Mouse (Mus musculus) frontal cortex, adult 2 months (tissue): Measurements from ENCODE around the gene Prss41. TPM values are rescaled to one million over a fixed set of nuclear protein-coding genes. Genes with fewer than 3 reads are reported as not detected.
A peak's percentile ranks its signal among the peaks of the same experiment; 100 is the strongest.
"Not testable (repeated sequence)": the region's sequence is repeated elsewhere in the genome, so short reads cannot be mapped to it uniquely, and the experiment has no call there.

ENCODE experiments used
- DNase-seq, 2 experiments: peaks; one replicate each; pipeline ENCODE4 v3.0.0; 2022; ENCODE audit warnings: low spot score in 1 of 2; ENCODE audit errors: extremely low spot score in 1 of 2
- polyA plus RNA-seq: library from polyadenylated mRNA; depleted of rRNA; stranded (reverse); fragments of >200 nt; gene quantifications from 2 replicates; pipeline ENCODE4 v1.2.3, GENCODE M21; 2012; rRNA removed

The Prss41 gene
- polyA plus RNA-seq, result 0.10 and 0.15 TPM in 2 replicates

GRCm38 (mm10) chr17:23843812-23844273, at the start of gene Prss41, which contains the start of gene Prss32:
Gene Prss41, minus strand, starts transcription at chr17:23844172.
Gene Prss32, plus strand, starts transcription at chr17:23843855.
- DNase-seq, result peak in 1 of 2 experiments; percentile 51

- DNase-seq, result not testable (repeated sequence)
These were observed 36.6 kb upstream of the Prss41 start, which contains the start of the genes Dcpp1 and Dcpp2 for GRCm38 (mm10) chr17:23880576-23880975. Gene Dcpp1, plus strand, starts transcription at chr17:23880876. Gene Dcpp2, plus strand, starts transcription at chr17:23880880.

GRCm38 (mm10) chr17:23877166-23877565, 33.2 kb upstream of the Prss41 start:
- DNase-seq, result peak in 1 of 2 experiments; percentile 3

GRCm38 (mm10) chr17:23876741-23877140, 32.8 kb upstream of the Prss41 start:
- DNase-seq, result peak in 1 of 2 experiments; percentile 34

GRCm38 (mm10) chr17:23873884-23874856, 30.2 kb upstream of the Prss41 start:
- peak in 1 of 2 experiments; percentile 70 for DNase-seq

- DNase-seq, result no peak
These were observed 24.5 kb upstream of the Prss41 start for GRCm38 (mm10) chr17:23868513-23868912.

GRCm38 (mm10) chr17:23867756-23868155, 23.8 kb upstream of the Prss41 start, which contains the start of gene Prss21:
Gene Prss21, plus strand, starts transcription at chr17:23868056.
- DNase-seq, result no peak

GRCm38 (mm10) chr17:23862926-23863325, 19.0 kb upstream of the Prss41 start:
- no peak for DNase-seq

GRCm38 (mm10) chr17:23857913-23858312, 13.9 kb upstream of the Prss41 start:
- no peak for DNase-seq

- no peak for DNase-seq
These were observed 13.2 kb upstream of the Prss41 start for GRCm38 (mm10) chr17:23857193-23857592.

- no peak for DNase-seq
These were observed 10.3 kb upstream of the Prss41 start for GRCm38 (mm10) chr17:23854229-23854765.

- peak in 1 of 2 experiments; percentile 15 for DNase-seq
These were observed 9.3 kb upstream of the Prss41 start for GRCm38 (mm10) chr17:23853292-23853691.

GRCm38 (mm10) chr17:23850853-23851749, 7.1 kb upstream of the Prss41 start:
- peak in 1 of 2 experiments; percentile 75 for DNase-seq

GRCm38 (mm10) chr17:23850028-23850427, 6.1 kb upstream of the Prss41 start:
- DNase-seq, result no peak

GRCm38 (mm10) chr17:23843141-23843811, 696 bp downstream of the Prss41 start:
- no peak for DNase-seq

- DNase-seq, result peak in 1 of 2 experiments; percentile 73
These were observed 2.8 kb downstream of the Prss41 start for GRCm38 (mm10) chr17:23841145-23841544.

- no peak for DNase-seq
These were observed 7.9 kb downstream of the Prss41 start, which contains the start of gene Prss33 for GRCm38 (mm10) chr17:23836006-23836575. Gene Prss33, minus strand, starts transcription at chr17:23836056.

GRCm38 (mm10) chr17:23831201-23831600, 12.8 kb downstream of the Prss41 start:
- DNase-seq, result no peak

GRCm38 (mm10) chr17:23829064-23829619, 14.8 kb downstream of the Prss41 start, which contains the start of gene Elob:
Gene Elob, minus strand, starts transcription at chr17:23829136.
- peak; percentile 70 to 87 for DNase-seq
